Mouse (Mus musculus) kidney, postnatal 25 days (tissue): ENCODE data around the gene Gm9936.

Source experiments
- DNase-seq, 2 experiments: peaks; one replicate each; pipeline ENCODE4 v3.0.0; 2021; ENCODE audit warnings: mixed read lengths in 2 of 2

Gm9936 gene

GRCm38 (mm10) chr5:114829740-114830139 is 28.7 kb downstream of the Gm9936 start:
- DNase-seq = no peak

GRCm38 (mm10) chr5:114827427-114827826 is 31.1 kb downstream of the Gm9936 start:
- no peak for DNase-seq

- DNase-seq = peak; percentile 91 to 95
Measured at GRCm38 (mm10) chr5:114825978-114826691, 32.3 kb downstream of the Gm9936 start.

- peak; percentile 56 to 65 for DNase-seq
Measured at GRCm38 (mm10) chr5:114824197-114824596, 34.3 kb downstream of the Gm9936 start.

- DNase-seq = peak; percentile 79 to 85
Measured at GRCm38 (mm10) chr5:114822796-114823688, 35.4 kb downstream of the Gm9936 start, which contains the start of gene 1500011B03Rik. TSS of gene 1500011B03Rik (minus strand) at chr5:114823468.

- peak; percentile 47 to 61 for DNase-seq
Measured at GRCm38 (mm10) chr5:114818124-114818523, 40.4 kb downstream of the Gm9936 start.

- no peak for DNase-seq
Measured at GRCm38 (mm10) chr5:114816599-114816998, 41.9 kb downstream of the Gm9936 start.

- DNase-seq = peak; percentile 88 to 91
Measured at GRCm38 (mm10) chr5:114813525-114814181, 44.8 kb downstream of the Gm9936 start.

GRCm38 (mm10) chr5:114809826-114810225 is 48.7 kb downstream of the Gm9936 start:
- no peak for DNase-seq

- no peak for DNase-seq
Measured at GRCm38 (mm10) chr5:114809181-114809756, 49.2 kb downstream of the Gm9936 start.

GRCm38 (mm10) chr5:114808385-114808784 is 50.1 kb downstream of the Gm9936 start:
- no peak for DNase-seq

GRCm38 (mm10) chr5:114807893-114808292 is 50.6 kb downstream of the Gm9936 start:
- no peak for DNase-seq

- DNase-seq = no peak
Measured at GRCm38 (mm10) chr5:114807468-114807867, 51.0 kb downstream of the Gm9936 start.

GRCm38 (mm10) chr5:114807063-114807462 is 51.4 kb downstream of the Gm9936 start:
- DNase-seq = no peak

GRCm38 (mm10) chr5:114806636-114807035 is 51.8 kb downstream of the Gm9936 start:
- DNase-seq = peak in 1 of 2 experiments; percentile 46
